Mouse (Mus musculus) intestine, embryonic 14.5 days (tissue): ENCODE data around the gene M6pr. TPM values are rescaled to one million over a fixed set of nuclear protein-coding genes. Genes with fewer than 3 reads are reported as not detected.
A peak's percentile ranks its signal among the peaks of the same experiment; 100 is the strongest.

Source experiments
- ATAC-seq: fragments of 200-750 bp; cut with Nextera tagmentation; replicated peaks from 2 replicates; pipeline ENCODE4 v1.8.0; 2017; ENCODE audit warnings: low read depth, moderate number of reproducible peaks, moderate TSS enrichment, moderate library complexity; ENCODE audit not compliant: low FRiP score, low TSS enrichment
- DNase-seq: peaks from one replicate; pipeline ENCODE4 v3.0.0-alpha.2; 2018; ENCODE audit warnings: low spot score
- H3K27ac ChIP-seq: fragments of 300-500 bp; sonication (generic); 2 replicates; pipeline ENCODE4 v1.5.1; 2014; ENCODE audit warnings: low read depth, mild to moderate bottlenecking, control low read depth
- H3K27me3 ChIP-seq: fragments of 300-500 bp; sonication (generic); replicated peaks from 2 replicates; pipeline ENCODE4 v1.6.1; 2014; ENCODE audit warnings: low read length, control low read depth; ENCODE audit not compliant: control insufficient read depth, insufficient read depth
- H3K36me3 ChIP-seq: fragments of 300-500 bp; sonication (generic); 2 replicates; pipeline ENCODE4 v1.6.1; 2014; ENCODE audit warnings: low read length, control low read depth; ENCODE audit not compliant: control insufficient read depth, insufficient read depth
- H3K4me1 ChIP-seq: fragments of 300-500 bp; sonication (generic); replicated peaks from 2 replicates; pipeline ENCODE4 v1.6.1; 2014; ENCODE audit warnings: low read length, control low read depth, mixed read lengths; ENCODE audit not compliant: control insufficient read depth, insufficient read depth
- H3K4me2 ChIP-seq: fragments of 300-500 bp; sonication (generic); 2 replicates; pipeline ENCODE4 v1.6.1; 2014; ENCODE audit warnings: low read length
- H3K4me3 ChIP-seq: fragments of 300-500 bp; sonication (generic); 2 replicates; pipeline ENCODE4 v1.5.1; 2014; ENCODE audit warnings: low read depth, low read length, control low read depth, mixed read lengths
- H3K9ac ChIP-seq: fragments of 300-500 bp; sonication (generic); 2 replicates; pipeline ENCODE4 v1.6.1; 2014; ENCODE audit warnings: mild to moderate bottlenecking, low read length
- H3K9me3 ChIP-seq: fragments of 300-500 bp; sonication (generic); 2 replicates; pipeline ENCODE4 v1.6.1; 2016; ENCODE audit warnings: low read length, control low read depth; ENCODE audit not compliant: control insufficient read depth
- WGBS: fragments of 180-500 bp; shearing (Covaris S2); extraction: QIAGEN DNeasy Blood & Tissue Kit; methylation state at CpG from one replicate; pipeline ENCODE4 v1.1.7; 2014; 5-methylcytosine and 5-hydroxymethylcytosine counted together
- polyA plus RNA-seq: library from polyadenylated mRNA; unstranded; fragments of >200 nt; fragmentation: Nextera tagmentation; extraction: Ambion mirVana; gene quantifications from 2 replicates; pipeline ENCODE4 v1.2.1, GENCODE M21; 2014

The M6pr gene
- polyA plus RNA-seq, result 123 and 125 TPM in 2 replicates

- Histone ChIP-seq H3K9ac (peak within 1 kb of the TSS; percentile 88), H3K4me3 (peak within 1 kb of the TSS; percentile 92), H3K4me1 (peaks cover 19% of the 10 kb centered on the region), H3K27me3 (no peaks in the 10 kb centered on the region), H3K9me3 (no peaks in the 10 kb centered on the region), H3K27ac (peak within 1 kb of the TSS; percentile 82), H3K4me2 (peak within 1 kb of the TSS; percentile 89), H3K36me3 (peaks cover 15% of the 10 kb centered on the region)
- ATAC-seq, result peak; percentile 99
- WGBS, result under 1% methylated on average over 49 of the region's 49 CpGs
- peak; percentile 96 for DNase-seq
These were observed at the start of gene M6pr for GRCm38 (mm10) chr6:122308505-122309393. Gene M6pr, plus strand, starts transcription at chr6:122308720.

DNA sequence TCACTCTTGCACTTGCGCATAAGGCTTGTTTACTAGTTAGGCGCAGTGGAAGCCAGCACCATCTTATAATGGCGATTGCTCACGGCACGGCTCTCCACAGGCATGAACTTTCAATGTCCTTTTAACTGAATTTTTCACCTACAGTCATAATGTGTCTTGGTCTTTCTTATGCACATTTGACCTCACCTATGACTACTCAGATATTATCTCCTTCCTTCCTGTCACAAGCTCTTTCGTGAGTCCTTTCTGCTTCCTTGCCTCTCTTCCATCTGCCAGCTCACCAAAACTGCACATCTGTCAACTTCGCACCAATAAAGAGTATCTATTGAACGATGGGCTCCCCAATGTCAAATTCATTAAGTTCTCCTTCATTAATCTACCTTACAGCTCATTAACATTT is 46.0 kb upstream of the M6pr start:
- Histone ChIP-seq H3K36me3 (no peaks in the 10 kb centered on the region), H3K9me3 (no peaks in the 10 kb centered on the region), H3K9ac (no peak overlapping the region), H3K4me2 (no peak overlapping the region), H3K27ac (no peak overlapping the region), H3K4me3 (no peak overlapping the region), H3K27me3 (no peaks in the 10 kb centered on the region), H3K4me1 (no peaks in the 10 kb centered on the region)
- DNase-seq (no peak), ATAC-seq (no peak)
- 95% methylated on average over 8 of the region's 8 CpGs for WGBS

DNA sequence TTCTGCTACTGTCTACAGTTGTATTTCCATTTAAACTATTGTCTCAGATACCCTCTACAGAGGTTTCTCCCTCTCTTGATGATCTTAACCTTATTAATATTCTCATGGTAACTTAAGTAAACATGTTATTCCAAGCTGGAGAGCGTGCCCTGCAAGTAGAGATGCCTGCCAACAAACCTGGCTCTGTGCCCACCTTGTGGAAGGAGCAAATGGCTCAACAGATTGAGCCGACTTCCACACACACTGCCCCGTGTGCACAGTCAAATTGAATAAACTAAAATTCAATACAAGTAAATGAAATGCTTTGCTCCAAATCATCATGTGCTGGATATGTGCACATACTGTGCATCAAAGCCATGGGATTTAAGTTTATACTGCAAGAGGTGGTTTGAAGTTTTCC is 40.0 kb upstream of the M6pr start:
- Histone ChIP-seq H3K27ac (no peak overlapping the region), H3K9me3 (no peaks in the 10 kb centered on the region), H3K4me2 (no peak overlapping the region), H3K36me3 (no peaks in the 10 kb centered on the region), H3K4me1 (no peaks in the 10 kb centered on the region), H3K4me3 (no peak overlapping the region), H3K27me3 (no peaks in the 10 kb centered on the region), H3K9ac (no peak overlapping the region)
- DNase-seq (no peak), ATAC-seq (no peak)
- WGBS, result 68% methylated on average over 3 of the region's 3 CpGs

GRCm38 (mm10) chr6:122269170-122269569 is 39.4 kb upstream of the M6pr start:
- no peaks in the 10 kb centered on the region for H3K4me1 ChIP-seq
- no peak overlapping the region for H3K4me3 ChIP-seq
- H3K27ac ChIP-seq, result no peak overlapping the region
- 79% methylated on average over 4 of the region's 4 CpGs for WGBS
- no peak overlapping the region for H3K9ac ChIP-seq
- no peaks in the 10 kb centered on the region for H3K9me3 ChIP-seq
- no peaks in the 10 kb centered on the region for H3K27me3 ChIP-seq
- no peak overlapping the region for H3K4me2 ChIP-seq
- no peaks in the 10 kb centered on the region for H3K36me3 ChIP-seq
- no peak for DNase-seq
- no peak for ATAC-seq

- Histone ChIP-seq H3K27ac (no peak overlapping the region), H3K4me1 (no peaks in the 10 kb centered on the region), H3K27me3 (no peaks in the 10 kb centered on the region), H3K36me3 (no peaks in the 10 kb centered on the region), H3K4me3 (no peak overlapping the region), H3K9ac (no peak overlapping the region), H3K9me3 (no peaks in the 10 kb centered on the region), H3K4me2 (no peak overlapping the region)
- WGBS, result 77% methylated on average over 11 of the region's 11 CpGs
- DNase-seq (no peak), ATAC-seq (no peak)
These were observed 38.4 kb upstream of the M6pr start for GRCm38 (mm10) chr6:122270152-122270551.

- Histone ChIP-seq H3K4me1 (no peaks in the 10 kb centered on the region), H3K27me3 (no peaks in the 10 kb centered on the region), H3K4me3 (no peak overlapping the region), H3K27ac (no peak overlapping the region), H3K9me3 (no peaks in the 10 kb centered on the region), H3K9ac (no peak overlapping the region), H3K36me3 (no peaks in the 10 kb centered on the region), H3K4me2 (no peak overlapping the region)
- ATAC-seq (no peak), DNase-seq (peak; percentile 34)
- 51% methylated on average over 5 of the region's 5 CpGs for WGBS
These were observed 34.0 kb upstream of the M6pr start for GRCm38 (mm10) chr6:122274546-122274945.

GRCm38 (mm10) chr6:122276565-122276964 is 32.0 kb upstream of the M6pr start:
- no peaks in the 10 kb centered on the region for H3K4me1 ChIP-seq

DNA sequence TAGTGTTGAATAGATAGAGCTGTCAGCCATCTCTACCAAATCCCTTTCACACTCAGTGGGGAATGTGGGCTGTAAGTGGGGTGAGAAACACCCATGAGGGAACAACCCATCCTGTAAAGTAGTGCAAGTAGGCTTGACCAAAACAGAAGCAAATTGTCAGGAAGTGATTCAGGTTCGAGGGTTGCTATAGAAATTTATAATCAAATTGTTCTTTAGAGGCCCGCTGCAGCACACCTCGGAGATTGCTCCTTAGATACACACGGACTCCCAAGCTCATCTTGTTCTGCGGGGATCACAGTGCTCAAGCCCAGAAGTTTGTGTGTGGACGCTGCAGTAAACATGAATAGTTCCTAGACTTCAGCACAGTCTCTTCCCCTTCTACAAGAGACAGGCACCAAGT is 25.7 kb upstream of the M6pr start, which contains the start of gene Klrg1:
TSS of gene Klrg1 (minus strand) at position 101 of the 400 bp plus-strand sequence.
- Histone ChIP-seq H3K36me3 (no peaks in the 10 kb centered on the region), H3K4me3 (no peak within 1 kb of the TSS), H3K9ac (no peak within 1 kb of the TSS), H3K27ac (no peak within 1 kb of the TSS), H3K4me1 (no peaks in the 10 kb centered on the region), H3K9me3 (no peaks in the 10 kb centered on the region), H3K4me2 (no peak within 1 kb of the TSS), H3K27me3 (no peaks in the 10 kb centered on the region)
- DNase-seq (no peak), ATAC-seq (no peak)
- WGBS, result 72% methylated on average over 6 of the region's 6 CpGs

More at GRCm38 (mm10) chr6:122276565-122276964, 32.0 kb upstream of the M6pr start:
- Histone ChIP-seq H3K27me3 (no peaks in the 10 kb centered on the region), H3K27ac (no peak overlapping the region), H3K9ac (no peak overlapping the region), H3K9me3 (no peaks in the 10 kb centered on the region), H3K36me3 (no peaks in the 10 kb centered on the region), H3K4me3 (no peak overlapping the region), H3K4me2 (no peak overlapping the region)
- no peak for ATAC-seq
- DNase-seq, result peak; percentile 36
- WGBS, result 84% methylated on average over 7 of the region's 7 CpGs

GRCm38 (mm10) chr6:122283429-122283828 is 25.1 kb upstream of the M6pr start:
- DNase-seq (no peak), ATAC-seq (no peak)
- H3K4me1 ChIP-seq, result no peaks in the 10 kb centered on the region
- H3K36me3 ChIP-seq, result no peaks in the 10 kb centered on the region
- H3K9me3 ChIP-seq, result no peaks in the 10 kb centered on the region
- 81% methylated on average over 2 of the region's 2 CpGs for WGBS
- H3K4me3 ChIP-seq, result no peak overlapping the region
- no peak overlapping the region for H3K27ac ChIP-seq
- H3K27me3 ChIP-seq, result no peaks in the 10 kb centered on the region
- no peak overlapping the region for H3K4me2 ChIP-seq
- H3K9ac ChIP-seq, result no peak overlapping the region
